Mouse (Mus musculus): ENCODE measurements around the gene Wdr74. TPM values are rescaled to one million over a fixed set of nuclear protein-coding genes. Genes with fewer than 3 reads are reported as not detected.

Wdr74 gene
- polyA plus RNA-seq (2012; rRNA removed), result 28.2 and 29.3 TPM in 2 replicates

DNA sequence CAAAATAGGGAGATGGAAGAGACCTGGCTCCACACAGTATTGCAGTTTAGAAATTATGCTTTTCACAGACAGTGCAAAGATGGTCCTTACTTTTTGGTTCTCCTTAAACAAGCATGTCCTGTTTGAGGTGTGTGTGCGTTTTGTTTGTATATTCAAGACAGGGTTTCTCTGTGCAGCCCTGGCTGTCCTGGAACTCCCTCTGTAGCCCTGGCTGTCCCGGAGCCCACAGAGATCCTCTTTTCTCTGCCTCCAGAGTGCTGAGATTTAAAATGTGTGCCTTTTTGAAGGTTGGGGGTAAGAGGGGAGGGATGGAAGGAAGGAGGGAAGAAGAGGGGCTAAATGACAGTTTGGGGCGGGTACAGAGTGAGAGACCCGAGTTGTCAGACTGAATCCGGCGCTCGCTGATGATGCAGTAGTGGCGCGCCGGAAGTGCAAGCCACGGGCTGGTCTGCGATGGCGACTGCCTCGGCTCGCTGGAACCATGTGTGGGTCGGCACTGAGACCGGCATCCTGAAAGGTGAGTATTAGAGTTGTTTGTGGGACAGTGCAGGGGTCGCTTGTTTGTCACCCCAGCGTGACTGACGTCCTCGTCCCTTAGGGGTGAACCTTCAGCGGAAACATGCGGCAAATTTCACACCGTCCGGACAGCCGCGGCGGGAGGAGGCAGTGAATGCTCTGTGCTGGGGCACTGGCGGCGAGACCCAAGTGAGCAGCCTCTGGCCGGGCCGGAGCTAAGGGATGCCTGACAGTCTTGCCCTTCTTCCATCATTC lies at the start of gene Wdr74:
TSS of gene Wdr74 (plus strand) at position 439 of the 771 bp plus-strand sequence.
- under 1% methylated on average over 32 of the region's 32 CpGs for WGBS
- Histone ChIP-seq H3K4me3 (ENCODE audit: insufficient read depth, low read depth, low read length) (peak within 1 kb of the TSS; percentile 94), H3K27ac (ENCODE audit: insufficient read depth, low read depth, low read length) (peak within 1 kb of the TSS; percentile 70), H3K4me1 (ENCODE audit: control insufficient read depth, insufficient read depth, low read length) (peaks cover 4% of the 10 kb centered on the region; the same call in 1 of the 2 replicates), H3K27me3 (replicated peaks; ENCODE audit: control insufficient read depth, insufficient read depth, low read length) (no peaks in the 10 kb centered on the region), H3K36me3 (ENCODE audit: control insufficient read depth, insufficient read depth, low read length) (no peaks in the 10 kb centered on the region)
- TF ChIP-seq POLR2A (IDR thresholded peaks at IDR 0.05; ENCODE audit: low read depth, low read length) (peak; percentile 72), CTCF (conservative IDR thresholded peaks at IDR 0.05; ENCODE audit: insufficient read depth, insufficient read length, low read depth, low read length) (no peak)
- DNase-seq, result peak; percentile 96

DNA sequence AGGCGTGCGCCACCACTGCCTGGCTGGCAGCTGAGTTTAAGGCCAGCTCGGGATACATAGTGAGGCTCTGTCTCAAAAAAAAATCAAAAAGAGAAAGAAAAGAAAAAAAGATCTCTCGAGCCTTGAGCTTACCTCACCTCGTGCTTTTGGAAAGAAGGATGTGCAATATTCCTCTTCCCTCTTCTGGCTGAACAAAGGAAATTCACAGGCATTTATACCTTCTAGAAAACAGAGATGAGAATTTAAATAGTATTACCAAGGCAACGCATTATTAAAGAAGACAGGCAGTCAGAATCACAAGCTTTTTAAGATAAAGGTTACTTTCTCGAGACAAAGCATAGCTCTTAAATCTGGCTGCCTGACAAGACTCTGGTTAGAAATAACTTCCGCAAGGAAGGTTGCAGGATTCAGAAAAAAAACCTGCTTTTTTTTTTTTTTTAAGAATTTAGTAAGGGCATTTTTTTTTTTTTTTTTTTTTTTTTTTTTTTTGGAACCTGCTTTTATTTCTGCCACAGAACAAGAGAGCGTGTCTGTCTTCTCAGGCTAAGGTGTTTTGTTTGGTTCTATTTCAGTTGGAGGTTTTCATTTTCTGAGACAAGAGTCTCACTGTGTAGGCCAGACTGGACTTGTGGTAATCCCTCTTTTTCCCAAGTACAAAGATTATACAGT lies 43.6 kb upstream of the Wdr74 start:
- 57% methylated on average over 9 of the region's 9 CpGs for WGBS
- no peak overlapping the region for H3K27ac ChIP-seq (ENCODE audit: insufficient read depth, low read depth, low read length)
- no peaks in the 10 kb centered on the region for H3K36me3 ChIP-seq (ENCODE audit: control insufficient read depth, insufficient read depth, low read length)
- no peak overlapping the region for H3K4me3 ChIP-seq (ENCODE audit: insufficient read depth, low read depth, low read length)
- no peak for DNase-seq
- no peaks in the 10 kb centered on the region for H3K4me1 ChIP-seq (ENCODE audit: control insufficient read depth, insufficient read depth, low read length)
- H3K27me3 ChIP-seq (replicated peaks; ENCODE audit: control insufficient read depth, insufficient read depth, low read length), result no peaks in the 10 kb centered on the region
- TF ChIP-seq CTCF (conservative IDR thresholded peaks at IDR 0.05; ENCODE audit: insufficient read depth, insufficient read length, low read depth, low read length) (no peak), POLR2A (IDR thresholded peaks at IDR 0.05; ENCODE audit: low read depth, low read length) (no peak)

DNA sequence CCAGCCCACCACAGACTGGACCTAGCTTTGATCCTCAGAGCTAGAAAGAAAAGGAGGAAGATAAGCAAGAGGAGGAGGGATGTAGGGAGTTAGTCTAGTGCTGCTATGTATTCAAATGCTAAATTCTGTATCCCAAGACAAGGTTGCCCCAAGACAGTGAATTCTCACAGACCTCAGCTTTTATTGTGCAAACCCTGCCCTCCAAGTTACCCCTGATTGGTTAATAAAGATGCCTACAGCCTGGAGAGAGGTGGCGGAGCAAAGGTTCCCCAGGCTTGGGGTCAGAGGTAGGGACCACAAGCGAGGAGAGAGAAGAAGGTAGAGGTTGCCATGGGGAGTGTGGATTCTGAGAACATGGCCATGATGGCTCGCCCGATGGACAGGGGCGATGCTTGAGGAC lies 42.9 kb upstream of the Wdr74 start:
- DNase-seq, result no peak
- Histone ChIP-seq H3K4me3 (ENCODE audit: insufficient read depth, low read depth, low read length) (no peak overlapping the region), H3K27ac (ENCODE audit: insufficient read depth, low read depth, low read length) (no peak overlapping the region), H3K27me3 (replicated peaks; ENCODE audit: control insufficient read depth, insufficient read depth, low read length) (no peaks in the 10 kb centered on the region), H3K4me1 (ENCODE audit: control insufficient read depth, insufficient read depth, low read length) (no peaks in the 10 kb centered on the region), H3K36me3 (ENCODE audit: control insufficient read depth, insufficient read depth, low read length) (no peaks in the 10 kb centered on the region)
- 87% methylated on average over 5 of the region's 5 CpGs for WGBS
- TF ChIP-seq POLR2A (IDR thresholded peaks at IDR 0.05; ENCODE audit: low read depth, low read length) (no peak), CTCF (conservative IDR thresholded peaks at IDR 0.05; ENCODE audit: insufficient read depth, insufficient read length, low read depth, low read length) (no peak)

DNA sequence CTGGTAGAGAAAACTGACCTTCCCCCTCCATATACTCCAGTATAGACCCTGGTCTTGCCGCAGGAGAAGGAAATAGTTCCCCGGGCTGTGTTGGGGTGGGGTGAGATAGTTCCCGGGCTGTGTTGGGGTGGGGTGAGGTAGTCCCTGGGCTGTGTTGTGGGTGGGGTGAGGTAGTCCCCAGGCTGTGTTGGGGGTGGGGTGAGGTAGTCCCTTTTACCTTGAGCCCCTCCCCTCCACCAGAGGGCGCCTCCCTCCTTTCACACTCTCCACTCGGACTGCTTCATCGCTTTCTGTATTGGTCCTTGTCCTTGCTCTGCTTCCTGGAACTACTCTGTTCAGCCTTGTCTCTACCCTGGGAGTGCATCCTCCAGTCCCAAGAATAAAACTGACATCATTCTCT lies 40.3 kb upstream of the Wdr74 start:
- DNase-seq, result peak; percentile 77
- Histone ChIP-seq H3K4me3 (ENCODE audit: insufficient read depth, low read depth, low read length) (no peak overlapping the region), H3K4me1 (ENCODE audit: control insufficient read depth, insufficient read depth, low read length) (no peaks in the 10 kb centered on the region), H3K36me3 (ENCODE audit: control insufficient read depth, insufficient read depth, low read length) (no peaks in the 10 kb centered on the region), H3K27ac (ENCODE audit: insufficient read depth, low read depth, low read length) (no peak overlapping the region), H3K27me3 (replicated peaks; ENCODE audit: control insufficient read depth, insufficient read depth, low read length) (no peaks in the 10 kb centered on the region)
- TF ChIP-seq POLR2A (IDR thresholded peaks at IDR 0.05; ENCODE audit: low read depth, low read length) (no peak), CTCF (conservative IDR thresholded peaks at IDR 0.05; ENCODE audit: insufficient read depth, insufficient read length, low read depth, low read length) (peak; percentile 65)
- 38% methylated on average over 6 of the region's 6 CpGs for WGBS

DNA sequence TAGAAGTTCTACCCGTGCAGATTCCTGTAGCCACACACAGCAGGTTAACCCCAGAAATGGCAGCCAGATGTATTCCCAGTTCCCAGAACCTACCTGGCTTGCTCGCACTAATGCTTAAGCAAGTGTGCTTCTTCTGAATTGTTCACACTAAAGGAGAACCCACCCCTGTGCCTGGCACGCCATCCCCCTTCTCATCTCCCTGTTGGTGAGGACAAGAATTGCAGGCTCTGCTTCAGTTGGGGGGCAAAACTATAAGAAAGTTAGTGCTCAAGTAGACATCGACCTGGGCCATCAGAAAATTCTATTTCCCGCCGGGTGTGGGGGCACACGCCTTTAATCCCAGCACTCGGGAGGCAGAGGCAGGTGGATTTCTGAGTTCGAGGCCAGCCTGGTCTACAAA lies 36.0 kb upstream of the Wdr74 start:
- TF ChIP-seq CTCF (conservative IDR thresholded peaks at IDR 0.05; ENCODE audit: insufficient read depth, insufficient read length, low read depth, low read length) (no peak), POLR2A (IDR thresholded peaks at IDR 0.05; ENCODE audit: low read depth, low read length) (no peak)
- Histone ChIP-seq H3K4me1 (ENCODE audit: control insufficient read depth, insufficient read depth, low read length) (peaks cover 3% of the 10 kb centered on the region; the same call in 1 of the 2 replicates), H3K4me3 (ENCODE audit: insufficient read depth, low read depth, low read length) (no peak overlapping the region), H3K27ac (ENCODE audit: insufficient read depth, low read depth, low read length) (no peak overlapping the region), H3K27me3 (replicated peaks; ENCODE audit: control insufficient read depth, insufficient read depth, low read length) (no peaks in the 10 kb centered on the region), H3K36me3 (ENCODE audit: control insufficient read depth, insufficient read depth, low read length) (no peaks in the 10 kb centered on the region)
- DNase-seq, result no peak
- 89% methylated on average over 9 of the region's 9 CpGs for WGBS

DNA sequence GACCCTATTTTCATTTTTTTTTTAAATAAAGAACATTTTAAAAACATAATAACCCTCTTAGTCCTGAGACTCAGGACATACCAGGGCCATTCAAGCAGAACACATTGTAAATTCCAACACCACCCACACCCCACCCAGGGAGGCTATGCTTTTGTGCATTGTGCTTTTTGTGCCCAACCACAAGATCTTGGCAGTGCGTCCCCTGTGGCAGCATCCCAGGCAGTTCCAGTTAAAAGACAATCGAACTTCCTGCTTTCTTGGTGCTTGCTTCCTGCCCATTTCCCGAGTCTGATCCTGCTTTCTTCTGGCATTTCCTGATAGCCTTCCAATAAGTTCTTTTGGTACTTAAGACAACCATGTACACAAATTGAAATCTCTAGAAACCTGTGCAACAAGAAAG lies 33.2 kb upstream of the Wdr74 start:
- peak; percentile 85 for DNase-seq
- Histone ChIP-seq H3K4me3 (ENCODE audit: insufficient read depth, low read depth, low read length) (no peak overlapping the region), H3K27me3 (replicated peaks; ENCODE audit: control insufficient read depth, insufficient read depth, low read length) (no peaks in the 10 kb centered on the region), H3K27ac (ENCODE audit: insufficient read depth, low read depth, low read length) (no peak overlapping the region), H3K36me3 (ENCODE audit: control insufficient read depth, insufficient read depth, low read length) (no peaks in the 10 kb centered on the region), H3K4me1 (ENCODE audit: control insufficient read depth, insufficient read depth, low read length) (peaks cover 3% of the 10 kb centered on the region; the same call in 1 of the 2 replicates)
- 23% methylated on average over 3 of the region's 3 CpGs for WGBS
- TF ChIP-seq CTCF (conservative IDR thresholded peaks at IDR 0.05; ENCODE audit: insufficient read depth, insufficient read length, low read depth, low read length), result no peak
- TF ChIP-seq POLR2A (IDR thresholded peaks at IDR 0.05; ENCODE audit: low read depth, low read length), result no peak

DNA sequence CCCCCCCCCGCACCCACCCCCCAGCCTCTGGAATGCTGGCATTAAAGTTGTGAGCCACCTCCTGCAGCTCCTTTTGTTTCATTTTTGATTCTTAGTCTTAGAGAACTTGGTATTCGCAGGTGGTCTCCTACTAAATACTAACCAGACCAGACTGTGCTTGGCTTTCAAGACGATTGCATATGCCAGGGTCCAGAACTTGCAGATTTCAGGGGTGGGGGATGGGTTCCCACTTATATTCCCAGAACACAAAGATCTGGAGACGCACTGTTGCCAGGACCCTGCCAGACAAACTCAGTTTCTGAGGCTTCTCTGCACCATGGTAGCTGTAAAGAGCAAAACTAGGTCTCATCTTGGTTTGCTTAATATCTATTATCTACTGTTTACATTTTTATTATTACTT lies 32.1 kb upstream of the Wdr74 start:
- H3K27ac ChIP-seq (ENCODE audit: insufficient read depth, low read depth, low read length), result no peak overlapping the region
- H3K4me1 ChIP-seq (ENCODE audit: control insufficient read depth, insufficient read depth, low read length), result peaks cover 3% of the 10 kb centered on the region; the same call in 1 of the 2 replicates
- H3K36me3 ChIP-seq (ENCODE audit: control insufficient read depth, insufficient read depth, low read length), result peaks cover 2% of the 10 kb centered on the region
- TF ChIP-seq CTCF (conservative IDR thresholded peaks at IDR 0.05; ENCODE audit: insufficient read depth, insufficient read length, low read depth, low read length), result no peak
- 66% methylated on average over 4 of the region's 4 CpGs for WGBS
- no peak for DNase-seq
- no peak overlapping the region for H3K4me3 ChIP-seq (ENCODE audit: insufficient read depth, low read depth, low read length)
- H3K27me3 ChIP-seq (replicated peaks; ENCODE audit: control insufficient read depth, insufficient read depth, low read length), result no peaks in the 10 kb centered on the region
